Mouse (Mus musculus): ENCODE data around the gene Fam241a. TPM values are rescaled to one million over a fixed set of nuclear protein-coding genes. Genes with fewer than 3 reads are reported as not detected.

The Fam241a gene
- polyA plus RNA-seq, 1 experiment from 2014 or later: 10.7 TPM

- Histone ChIP-seq H3K9ac (ENCODE audit: low read length) (no peak overlapping the region), H3K9me3 (ENCODE audit: control insufficient read depth, low read length) (no peaks in the 10 kb centered on the region), H3K27ac (ENCODE audit: low read length) (no peak overlapping the region), H3K4me3 (ENCODE audit: low read length) (no peak overlapping the region), H3K27me3 (ENCODE audit: control insufficient read depth, insufficient read depth, low read depth, low read length) (no peaks in the 10 kb centered on the region), H3K36me3 (ENCODE audit: control insufficient read depth, insufficient read depth, low read length) (no peaks in the 10 kb centered on the region), H3K4me1 (replicated peaks; ENCODE audit: control insufficient read depth, insufficient read depth, low read length) (peaks cover 12% of the 10 kb centered on the region), H3K4me2 (ENCODE audit: low read depth, low read length) (peak overlapping the region; percentile 36)
- WGBS: 74% methylated on average over 6 of the region's 6 CpGs
- no peak for ATAC-seq (ENCODE audit: low read depth)
These were observed 60.5 kb downstream of the Fam241a start for GRCm38 (mm10) chr3:127835594-127835993.

DNA sequence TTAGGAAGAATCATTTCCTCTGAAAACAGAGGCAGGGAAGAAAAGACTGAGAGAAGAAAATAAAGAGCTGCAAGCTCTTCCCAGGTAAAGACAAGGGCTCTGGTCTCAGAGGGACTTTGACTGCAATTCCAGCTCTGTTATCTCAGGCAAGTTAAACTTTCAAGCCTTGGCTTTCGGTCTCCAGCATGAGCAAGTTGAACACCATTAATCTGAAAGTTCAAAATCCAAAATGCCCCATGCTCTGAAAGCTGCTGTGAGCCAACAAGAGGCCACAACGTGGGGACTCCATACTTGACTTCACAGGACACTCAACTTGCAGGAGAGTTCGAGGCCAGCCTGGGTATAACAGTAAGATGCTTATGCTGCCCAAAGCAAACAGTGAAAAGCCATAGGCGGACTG is 62.1 kb downstream of the Fam241a start:
- Histone ChIP-seq H3K27ac (ENCODE audit: low read length) (no peak overlapping the region), H3K4me3 (ENCODE audit: low read length) (no peak overlapping the region), H3K36me3 (ENCODE audit: control insufficient read depth, insufficient read depth, low read length) (no peaks in the 10 kb centered on the region), H3K9me3 (ENCODE audit: control insufficient read depth, low read length) (no peaks in the 10 kb centered on the region), H3K27me3 (ENCODE audit: control insufficient read depth, insufficient read depth, low read depth, low read length) (no peaks in the 10 kb centered on the region), H3K4me2 (ENCODE audit: low read depth, low read length) (no peak overlapping the region), H3K4me1 (replicated peaks; ENCODE audit: control insufficient read depth, insufficient read depth, low read length) (peaks cover 12% of the 10 kb centered on the region), H3K9ac (ENCODE audit: low read length) (no peak overlapping the region)
- ATAC-seq (ENCODE audit: low read depth): no peak
- 69% methylated on average over 4 of the region's 4 CpGs for WGBS

DNA sequence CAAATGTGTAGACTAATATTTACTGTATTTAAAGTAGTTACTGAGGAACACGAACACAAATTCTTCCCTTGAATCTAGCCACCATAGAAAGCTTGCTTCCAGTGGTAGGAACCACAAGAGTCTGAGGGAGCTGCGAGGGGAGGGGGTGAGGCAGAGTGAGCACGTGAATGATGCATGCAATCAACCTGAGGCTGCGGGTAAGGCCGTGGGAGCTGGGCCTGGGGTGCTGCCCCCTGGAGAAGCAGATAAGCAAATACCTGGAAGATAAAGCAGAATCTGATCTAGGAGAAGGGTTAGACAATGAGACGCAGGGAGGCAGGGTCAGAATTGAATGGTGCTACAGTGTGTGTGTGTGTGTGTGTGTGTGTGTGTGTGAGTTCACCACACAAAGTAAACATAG is 65.0 kb downstream of the Fam241a start:
- no peak overlapping the region for H3K4me3 ChIP-seq (ENCODE audit: low read length)
- ATAC-seq (ENCODE audit: low read depth): no peak
- 50% methylated on average over 6 of the region's 6 CpGs for WGBS
- H3K9me3 ChIP-seq (ENCODE audit: control insufficient read depth, low read length): no peaks in the 10 kb centered on the region
- no peak overlapping the region for H3K27ac ChIP-seq (ENCODE audit: low read length)
- no peak overlapping the region for H3K4me2 ChIP-seq (ENCODE audit: low read depth, low read length)
- no peaks in the 10 kb centered on the region for H3K27me3 ChIP-seq (ENCODE audit: control insufficient read depth, insufficient read depth, low read depth, low read length)
- peaks cover 10% of the 10 kb centered on the region for H3K4me1 ChIP-seq (replicated peaks; ENCODE audit: control insufficient read depth, insufficient read depth, low read length)
- H3K36me3 ChIP-seq (ENCODE audit: control insufficient read depth, insufficient read depth, low read length): no peaks in the 10 kb centered on the region
- no peak overlapping the region for H3K9ac ChIP-seq (ENCODE audit: low read length)

- H3K27ac ChIP-seq (ENCODE audit: low read length): no peak overlapping the region
- H3K4me2 ChIP-seq (ENCODE audit: low read depth, low read length): no peak overlapping the region
- WGBS: 89% methylated on average over 10 of the region's 10 CpGs
- ATAC-seq (ENCODE audit: low read depth): no peak
- H3K9ac ChIP-seq (ENCODE audit: low read length): no peak overlapping the region
- H3K4me3 ChIP-seq (ENCODE audit: low read length): no peak overlapping the region
- no peaks in the 10 kb centered on the region for H3K27me3 ChIP-seq (ENCODE audit: control insufficient read depth, insufficient read depth, low read depth, low read length)
- H3K36me3 ChIP-seq (ENCODE audit: control insufficient read depth, insufficient read depth, low read length): no peaks in the 10 kb centered on the region
- H3K9me3 ChIP-seq (ENCODE audit: control insufficient read depth, low read length): no peaks in the 10 kb centered on the region
- H3K4me1 ChIP-seq (replicated peaks; ENCODE audit: control insufficient read depth, insufficient read depth, low read length): peaks cover 5% of the 10 kb centered on the region
These were observed 65.9 kb downstream of the Fam241a start for GRCm38 (mm10) chr3:127830183-127830582.

DNA sequence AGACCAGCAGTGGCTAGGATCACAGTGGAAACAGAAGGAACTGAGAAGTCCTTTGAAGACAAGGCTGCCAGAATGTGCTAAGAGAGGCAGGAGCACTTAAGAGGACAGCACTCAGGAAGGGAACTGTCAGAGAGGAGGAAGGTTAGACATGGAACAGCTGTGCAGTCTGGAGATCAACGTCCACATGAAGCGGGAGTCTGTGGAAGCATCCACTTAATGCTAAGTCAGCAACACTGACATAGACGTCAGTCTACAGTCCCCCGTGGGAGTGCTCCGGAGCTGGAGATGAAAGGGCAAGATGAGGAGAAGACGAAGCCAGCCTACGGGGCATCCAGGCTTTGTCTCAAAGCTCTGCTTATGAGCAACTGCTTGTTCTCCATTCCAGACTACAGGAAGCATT is 69.0 kb downstream of the Fam241a start:
- no peak overlapping the region for H3K9ac ChIP-seq (ENCODE audit: low read length)
- H3K27me3 ChIP-seq (ENCODE audit: control insufficient read depth, insufficient read depth, low read depth, low read length): no peaks in the 10 kb centered on the region
- peak; percentile 94 for ATAC-seq (ENCODE audit: low read depth)
- no peaks in the 10 kb centered on the region for H3K36me3 ChIP-seq (ENCODE audit: control insufficient read depth, insufficient read depth, low read length)
- H3K4me1 ChIP-seq (replicated peaks; ENCODE audit: control insufficient read depth, insufficient read depth, low read length): peaks cover 5% of the 10 kb centered on the region
- H3K27ac ChIP-seq (ENCODE audit: low read length): peak overlapping the region; percentile 47
- no peak overlapping the region for H3K4me3 ChIP-seq (ENCODE audit: low read length)
- 18% methylated on average over 7 of the region's 7 CpGs for WGBS
- H3K9me3 ChIP-seq (ENCODE audit: control insufficient read depth, low read length): no peaks in the 10 kb centered on the region
- H3K4me2 ChIP-seq (ENCODE audit: low read depth, low read length): peak overlapping the region; percentile 28; the same call in 1 of the 2 replicates

DNA sequence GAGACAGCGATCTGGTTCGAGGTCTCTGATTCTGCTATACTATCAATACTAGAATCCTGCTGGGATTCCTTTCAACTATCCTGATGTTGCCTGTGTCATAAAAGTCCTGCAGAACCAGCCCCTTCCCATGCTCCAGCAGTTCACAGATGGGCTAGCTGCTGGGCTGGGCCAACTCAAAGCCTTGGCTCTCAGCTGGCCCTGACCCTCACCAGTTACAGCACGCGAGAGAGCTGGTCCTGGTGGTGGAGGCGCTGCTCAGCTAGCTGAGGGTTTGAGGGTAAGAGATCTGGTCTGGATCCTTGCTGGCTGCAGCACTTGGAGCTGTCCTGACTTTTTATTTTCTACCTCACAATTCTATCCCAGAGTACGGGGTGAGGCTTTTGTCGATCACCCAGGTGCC is 69.6 kb downstream of the Fam241a start:
- H3K4me1 ChIP-seq (replicated peaks; ENCODE audit: control insufficient read depth, insufficient read depth, low read length): peaks cover 5% of the 10 kb centered on the region
- no peaks in the 10 kb centered on the region for H3K9me3 ChIP-seq (ENCODE audit: control insufficient read depth, low read length)
- no peaks in the 10 kb centered on the region for H3K27me3 ChIP-seq (ENCODE audit: control insufficient read depth, insufficient read depth, low read depth, low read length)
- H3K4me2 ChIP-seq (ENCODE audit: low read depth, low read length): no peak overlapping the region
- WGBS: 78% methylated on average over 7 of the region's 7 CpGs
- H3K9ac ChIP-seq (ENCODE audit: low read length): no peak overlapping the region
- H3K27ac ChIP-seq (ENCODE audit: low read length): peak overlapping the region; percentile 28; the same call in 1 of the 2 replicates
- H3K4me3 ChIP-seq (ENCODE audit: low read length): no peak overlapping the region
- peak; percentile 13; the same call in 1 of the 2 replicates for ATAC-seq (ENCODE audit: low read depth)
- peaks cover 2% of the 10 kb centered on the region; the same call in 1 of the 2 replicates for H3K36me3 ChIP-seq (ENCODE audit: control insufficient read depth, insufficient read depth, low read length)

GRCm38 (mm10) chr3:127823886-127824863 is 71.9 kb downstream of the Fam241a start:
- H3K27ac ChIP-seq (ENCODE audit: low read length): no peak overlapping the region
- no peak for ATAC-seq (ENCODE audit: low read depth)
- H3K4me2 ChIP-seq (ENCODE audit: low read depth, low read length): no peak overlapping the region
- H3K4me1 ChIP-seq (replicated peaks; ENCODE audit: control insufficient read depth, insufficient read depth, low read length): peaks cover 5% of the 10 kb centered on the region
- no peak overlapping the region for H3K9ac ChIP-seq (ENCODE audit: low read length)
- 78% methylated on average over 17 of the region's 17 CpGs for WGBS
- H3K9me3 ChIP-seq (ENCODE audit: control insufficient read depth, low read length): no peaks in the 10 kb centered on the region
- no peak overlapping the region for H3K4me3 ChIP-seq (ENCODE audit: low read length)
- no peaks in the 10 kb centered on the region for H3K27me3 ChIP-seq (ENCODE audit: control insufficient read depth, insufficient read depth, low read depth, low read length)
- peaks cover 12% of the 10 kb centered on the region; the same call in 1 of the 2 replicates for H3K36me3 ChIP-seq (ENCODE audit: control insufficient read depth, insufficient read depth, low read length)

- H3K4me3 ChIP-seq (ENCODE audit: low read length): no peak overlapping the region
- no peaks in the 10 kb centered on the region for H3K9me3 ChIP-seq (ENCODE audit: control insufficient read depth, low read length)
These were observed 74.9 kb downstream of the Fam241a start for GRCm38 (mm10) chr3:127821209-127821608.

DNA sequence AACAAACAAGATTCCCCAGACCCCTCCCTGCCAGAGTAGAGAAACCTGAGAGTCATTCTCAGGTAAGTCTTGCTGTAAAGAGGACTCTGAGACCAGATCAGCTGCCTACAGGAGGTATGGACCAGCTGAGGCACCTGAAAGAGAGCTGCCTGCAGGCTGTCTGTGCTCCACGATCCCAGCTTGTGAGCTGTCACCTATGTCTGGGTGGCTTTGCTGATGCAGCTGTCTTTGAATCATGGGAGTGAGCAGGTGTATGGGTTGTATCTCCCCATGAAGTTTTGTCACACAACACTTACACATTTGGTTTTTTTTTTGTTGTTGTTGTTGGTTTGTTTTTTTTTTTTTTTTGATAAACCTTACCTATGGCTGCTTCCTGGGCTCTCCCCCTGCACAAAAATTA is 75.7 kb downstream of the Fam241a start:
- no peak overlapping the region for H3K4me3 ChIP-seq (ENCODE audit: low read length)
- no peaks in the 10 kb centered on the region for H3K9me3 ChIP-seq (ENCODE audit: control insufficient read depth, low read length)
- H3K4me1 ChIP-seq (replicated peaks; ENCODE audit: control insufficient read depth, insufficient read depth, low read length): no peaks in the 10 kb centered on the region
- no peaks in the 10 kb centered on the region for H3K27me3 ChIP-seq (ENCODE audit: control insufficient read depth, insufficient read depth, low read depth, low read length)
- 58% methylated on average over 1 of the region's 1 CpGs for WGBS
- no peak overlapping the region for H3K4me2 ChIP-seq (ENCODE audit: low read depth, low read length)
- no peak overlapping the region for H3K27ac ChIP-seq (ENCODE audit: low read length)
- no peak for ATAC-seq (ENCODE audit: low read depth)
- H3K9ac ChIP-seq (ENCODE audit: low read length): no peak overlapping the region
- H3K36me3 ChIP-seq (ENCODE audit: control insufficient read depth, insufficient read depth, low read length): peaks cover 12% of the 10 kb centered on the region; the same call in 1 of the 2 replicates

More at GRCm38 (mm10) chr3:127821209-127821608, 74.9 kb downstream of the Fam241a start:
- 68% methylated on average over 5 of the region's 5 CpGs for WGBS
- Histone ChIP-seq H3K4me2 (ENCODE audit: low read depth, low read length) (no peak overlapping the region), H3K9ac (ENCODE audit: low read length) (no peak overlapping the region), H3K4me1 (replicated peaks; ENCODE audit: control insufficient read depth, insufficient read depth, low read length) (peaks cover under 1% of the 10 kb centered on the region; the same call in 1 of the 2 replicates), H3K36me3 (ENCODE audit: control insufficient read depth, insufficient read depth, low read length) (peaks cover 12% of the 10 kb centered on the region; the same call in 1 of the 2 replicates), H3K27ac (ENCODE audit: low read length) (no peak overlapping the region), H3K27me3 (ENCODE audit: control insufficient read depth, insufficient read depth, low read depth, low read length) (no peaks in the 10 kb centered on the region)
- no peak for ATAC-seq (ENCODE audit: low read depth)

Measured in lung, embryonic 16.5 days (tissue).